Mouse (Mus musculus) limb, embryonic 11.5 days (tissue): Measurements from ENCODE around the gene Lpin2. TPM values are rescaled to one million over a fixed set of nuclear protein-coding genes. Genes with fewer than 3 reads are reported as not detected.

Source experiments
- ATAC-seq: fragments of 200-750 bp; cut with Nextera tagmentation; 2 replicates; pipeline ENCODE4 v1.8.0; 2017; ENCODE audit warnings: low read depth; ENCODE audit not compliant: insufficient number of reproducible peaks, low FRiP score, low TSS enrichment
- DNase-seq: peaks from one replicate; pipeline ENCODE4 v3.0.0-alpha.2; 2015; ENCODE audit warnings: low spot score
- H3K27ac ChIP-seq: fragments of 300-500 bp; sonication (generic); replicated peaks from 2 replicates; pipeline ENCODE4 v1.5.1; 2014; ENCODE audit warnings: low read depth, mild to moderate bottlenecking, low read length
- H3K27me3 ChIP-seq: fragments of 300-500 bp; sonication (generic); 2 replicates; pipeline ENCODE4 v1.6.1; 2014; ENCODE audit warnings: mild to moderate bottlenecking, low read length, mixed read lengths; ENCODE audit not compliant: control insufficient read depth, insufficient read depth
- H3K36me3 ChIP-seq: fragments of 300-500 bp; sonication (generic); 2 replicates; pipeline ENCODE4 v1.6.1; 2014; ENCODE audit warnings: mild to moderate bottlenecking, low read length, moderate library complexity, mixed read lengths; ENCODE audit not compliant: control insufficient read depth, insufficient read depth
- H3K4me1 ChIP-seq: fragments of 300-500 bp; sonication (generic); 2 replicates; pipeline ENCODE4 v1.6.1; 2014; ENCODE audit warnings: low read length, mixed read lengths; ENCODE audit not compliant: control insufficient read depth, insufficient read depth
- H3K4me2 ChIP-seq: fragments of 300-500 bp; sonication (generic); 2 replicates; pipeline ENCODE4 v1.6.1; 2014; ENCODE audit warnings: low read depth, mild to moderate bottlenecking, moderate library complexity; ENCODE audit not compliant: severe bottlenecking
- H3K4me3 ChIP-seq: fragments of 300-500 bp; sonication (generic); 2 replicates; pipeline ENCODE4 v1.5.1; 2014; ENCODE audit warnings: low read depth, low read length
- H3K9ac ChIP-seq: fragments of 300-500 bp; sonication (generic); 2 replicates; pipeline ENCODE4 v1.6.1; 2014; ENCODE audit warnings: mild to moderate bottlenecking, low read length
- H3K9me3 ChIP-seq: fragments of 300-500 bp; sonication (generic); 2 replicates; pipeline ENCODE4 v1.6.1; 2016; ENCODE audit warnings: low read length; ENCODE audit not compliant: control insufficient read depth
- WGBS: fragments of 180-500 bp; shearing (Covaris S2); extraction: QIAGEN DNeasy Blood & Tissue Kit; methylation state at CpG from one replicate; pipeline ENCODE4 v1.1.7; 2014; 5-methylcytosine and 5-hydroxymethylcytosine counted together
- polyA plus RNA-seq: library from polyadenylated mRNA; unstranded; fragments of >200 nt; fragmentation: Nextera tagmentation; extraction: Ambion mirVana; gene quantifications from 2 replicates; pipeline ENCODE4 v1.2.1, GENCODE M21; 2014

The Lpin2 gene
- polyA plus RNA-seq, 1 experiment from 2014 or later: 48.1 TPM

- H3K9me3 ChIP-seq: no peaks in the 10 kb centered on the region
- no peaks in the 10 kb centered on the region for H3K27me3 ChIP-seq
- no peak for ATAC-seq
- WGBS: 85% methylated on average over 6 of the region's 6 CpGs
- H3K36me3 ChIP-seq: no peaks in the 10 kb centered on the region
- no peak overlapping the region for H3K4me3 ChIP-seq
- H3K27ac ChIP-seq: no peak overlapping the region
- no peak for DNase-seq
- H3K4me1 ChIP-seq: peaks cover 5% of the 10 kb centered on the region; the same call in 1 of the 2 replicates
- no peak overlapping the region for H3K9ac ChIP-seq
- no peak overlapping the region for H3K4me2 ChIP-seq
These were observed 107.3 kb downstream of the Lpin2 start for GRCm38 (mm10) chr17:71289572-71290176.

DNA sequence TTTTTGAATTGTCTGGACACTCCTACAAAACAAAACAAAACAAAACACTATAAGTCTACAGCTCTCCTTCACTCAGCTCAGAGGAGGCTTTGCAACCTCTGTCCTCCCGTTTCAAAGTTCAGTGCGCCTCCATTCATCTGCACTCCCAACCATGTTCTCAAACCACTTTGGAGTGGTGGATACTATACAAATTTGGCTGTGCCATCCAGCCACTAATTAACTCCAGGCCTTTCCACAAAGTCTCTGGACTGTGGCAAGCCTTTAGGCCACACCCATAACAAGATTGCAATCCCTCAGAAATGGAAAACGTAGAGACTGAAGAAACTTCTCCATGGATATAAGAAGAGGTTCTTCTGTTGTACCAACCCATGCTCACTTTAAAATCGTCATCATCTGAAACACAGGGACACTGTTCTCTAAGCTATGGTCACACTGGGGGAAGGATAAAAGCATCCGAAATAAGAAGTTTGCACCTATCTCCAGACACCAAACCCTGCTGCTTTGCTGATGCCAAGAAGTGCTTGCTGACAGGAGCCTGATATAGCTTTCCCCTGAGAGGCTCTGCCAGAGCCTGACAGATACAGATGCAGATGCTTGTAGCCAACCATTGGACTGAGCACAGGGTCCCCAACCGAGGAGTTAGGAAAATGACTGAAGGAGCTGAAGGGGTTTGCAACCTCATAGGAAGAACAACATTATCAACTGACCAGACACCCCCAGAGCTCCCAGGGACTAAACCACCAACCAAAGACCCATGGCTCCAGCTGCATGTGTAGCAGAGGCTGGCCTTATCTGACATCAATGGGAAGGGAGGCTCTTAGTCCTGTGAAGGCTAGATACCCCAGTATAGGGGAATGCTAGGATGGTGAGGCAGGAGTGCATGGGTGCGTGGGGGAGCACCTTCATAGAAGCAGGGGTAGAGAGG is 108.4 kb downstream of the Lpin2 start:
- no peak overlapping the region for H3K4me3 ChIP-seq
- no peak for ATAC-seq

DNA sequence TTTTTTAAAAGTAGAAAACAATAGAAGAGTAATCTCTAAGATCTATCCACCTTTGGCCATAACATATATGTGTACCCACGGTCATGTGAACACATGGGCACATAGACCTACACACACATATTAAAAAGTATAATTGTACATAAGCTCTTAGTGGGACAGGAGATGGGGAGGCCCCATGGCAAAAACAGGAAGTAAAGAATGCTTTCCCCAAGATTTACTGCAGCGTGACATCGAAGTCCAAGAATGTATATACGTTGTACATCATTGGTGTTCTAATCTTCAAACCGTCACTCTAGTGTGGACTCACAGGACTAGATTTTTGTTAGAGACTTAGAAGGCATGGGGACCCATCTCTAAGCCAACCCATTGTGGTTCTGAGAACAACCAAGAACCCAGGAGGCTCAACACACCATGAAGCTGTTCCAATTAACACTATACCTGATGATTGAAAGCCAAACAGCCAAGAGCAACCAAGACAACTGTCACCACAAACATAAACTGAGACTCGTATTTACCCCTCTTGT is 109.6 kb downstream of the Lpin2 start:
- Histone ChIP-seq H3K27me3 (no peaks in the 10 kb centered on the region), H3K4me1 (no peaks in the 10 kb centered on the region), H3K4me2 (no peak overlapping the region), H3K4me3 (no peak overlapping the region), H3K9ac (no peak overlapping the region), H3K27ac (no peak overlapping the region), H3K9me3 (no peaks in the 10 kb centered on the region), H3K36me3 (no peaks in the 10 kb centered on the region)
- no peak for ATAC-seq
- 95% methylated on average over 6 of the region's 6 CpGs for WGBS
- DNase-seq: no peak

More for the DNA sequence above, 108.4 kb downstream of the Lpin2 start:
- no peak for DNase-seq
- no peak overlapping the region for H3K4me2 ChIP-seq
- H3K9ac ChIP-seq: no peak overlapping the region
- WGBS: 73% methylated on average over 7 of the region's 7 CpGs
- no peak overlapping the region for H3K27ac ChIP-seq
- H3K4me1 ChIP-seq: no peaks in the 10 kb centered on the region
- no peaks in the 10 kb centered on the region for H3K27me3 ChIP-seq
- no peaks in the 10 kb centered on the region for H3K36me3 ChIP-seq
- H3K9me3 ChIP-seq: no peaks in the 10 kb centered on the region

DNA sequence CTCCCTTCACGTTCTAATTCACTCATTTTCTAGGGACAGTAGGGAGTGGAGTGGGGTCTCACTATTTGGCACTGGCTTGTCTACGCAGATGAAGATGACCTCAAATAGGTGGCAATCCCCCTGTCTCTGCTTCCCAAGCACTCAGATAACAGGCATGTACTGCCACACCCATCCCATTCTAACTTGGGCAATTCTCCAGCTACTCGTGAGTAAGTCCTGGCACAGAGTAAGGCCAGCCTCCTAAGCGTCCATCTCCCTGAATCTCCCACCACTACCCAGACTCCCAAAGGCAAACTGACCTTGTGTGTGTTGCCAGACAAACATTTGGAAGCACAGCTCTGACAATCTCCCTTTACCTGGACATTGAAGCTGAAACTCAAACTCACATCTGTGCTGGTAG is 110.5 kb downstream of the Lpin2 start:
- 82% methylated on average over 4 of the region's 4 CpGs for WGBS
- no peak for DNase-seq
- no peak overlapping the region for H3K4me3 ChIP-seq
- H3K4me1 ChIP-seq: no peaks in the 10 kb centered on the region
- H3K27me3 ChIP-seq: no peaks in the 10 kb centered on the region
- no peaks in the 10 kb centered on the region; the same call in 1 of the 2 replicates for H3K9me3 ChIP-seq
- H3K27ac ChIP-seq: no peak overlapping the region
- no peak overlapping the region for H3K9ac ChIP-seq
- ATAC-seq: no peak
- H3K36me3 ChIP-seq: no peaks in the 10 kb centered on the region
- no peak overlapping the region for H3K4me2 ChIP-seq

GRCm38 (mm10) chr17:71294570-71294969 is 112.2 kb downstream of the Lpin2 start:
- H3K27me3 ChIP-seq: no peaks in the 10 kb centered on the region
- no peak overlapping the region for H3K4me3 ChIP-seq
- H3K27ac ChIP-seq: no peak overlapping the region
- H3K9ac ChIP-seq: no peak overlapping the region
- no peak overlapping the region for H3K4me2 ChIP-seq
- no peak for ATAC-seq
- no peaks in the 10 kb centered on the region; the same call in 1 of the 2 replicates for H3K9me3 ChIP-seq
- H3K36me3 ChIP-seq: no peaks in the 10 kb centered on the region
- WGBS: 89% methylated on average over 3 of the region's 3 CpGs
- no peaks in the 10 kb centered on the region for H3K4me1 ChIP-seq
- DNase-seq: no peak

Other genes with a start within 250 kb of the Lpin2 start
- 4.5 and 4.7 TPM in 2 replicates for gene Myom1, start 179.9 kb upstream of the Lpin2 start, polyA plus RNA-seq
- gene Myl12a, start 179.7 kb upstream of the Lpin2 start, polyA plus RNA-seq: 576 and 577 TPM in 2 replicates
- 15.8 and 20.3 TPM in 2 replicates for gene Emilin2, start 129.4 kb downstream of the Lpin2 start, polyA plus RNA-seq